Mouse (Mus musculus) gastrocnemius, adult 8-10 months (tissue): ENCODE results near the gene Cadm1. TPM values are rescaled to one million over a fixed set of nuclear protein-coding genes. Genes with fewer than 3 reads are reported as not detected.

Experiments
- DNase-seq, 2 experiments: peaks; one replicate each; pipeline ENCODE4 v3.0.0; 2022; ENCODE audit warnings: low spot score in 2 of 2
- total RNA-seq, 4 experiments: library from RNA; stranded (reverse); gene quantifications; 2 replicates each; pipeline ENCODE4 v1.2.4; 2022

Gene Cadm1
- total RNA-seq, 4 experiments from 2014 or later = 3.8 to 8.5 (median 6.1) TPM

- no peak for DNase-seq
Measured at GRCm38 (mm10) chr9:47786642-47787041, 256.7 kb downstream of the Cadm1 start.

GRCm38 (mm10) chr9:47798478-47798877 is 268.5 kb downstream of the Cadm1 start:
- DNase-seq = no peak

GRCm38 (mm10) chr9:47801242-47801641 is 271.3 kb downstream of the Cadm1 start:
- no peak for DNase-seq

GRCm38 (mm10) chr9:47802527-47802926 is 272.6 kb downstream of the Cadm1 start:
- no peak for DNase-seq

- no peak for DNase-seq
Measured at GRCm38 (mm10) chr9:47803531-47804105, 273.6 kb downstream of the Cadm1 start.

GRCm38 (mm10) chr9:47805658-47806057 is 275.7 kb downstream of the Cadm1 start:
- no peak for DNase-seq

GRCm38 (mm10) chr9:47825668-47826067 is 295.7 kb downstream of the Cadm1 start:
- DNase-seq = no peak

- DNase-seq = no peak
Measured at GRCm38 (mm10) chr9:47828762-47829161, 298.8 kb downstream of the Cadm1 start.

GRCm38 (mm10) chr9:47829204-47829603 is 299.2 kb downstream of the Cadm1 start:
- DNase-seq = no peak

GRCm38 (mm10) chr9:47829846-47830245 is 299.9 kb downstream of the Cadm1 start:
- DNase-seq = no peak

- DNase-seq = no peak
Measured at GRCm38 (mm10) chr9:47831412-47831811, 301.4 kb downstream of the Cadm1 start.

- DNase-seq = no peak
Measured at GRCm38 (mm10) chr9:47838170-47838569, 308.2 kb downstream of the Cadm1 start.

- no peak for DNase-seq
Measured at GRCm38 (mm10) chr9:47838890-47839691, 309.1 kb downstream of the Cadm1 start.

GRCm38 (mm10) chr9:47839692-47840025 is 309.7 kb downstream of the Cadm1 start:
- DNase-seq = no peak

GRCm38 (mm10) chr9:47843328-47843727 is 313.4 kb downstream of the Cadm1 start:
- DNase-seq = no peak

GRCm38 (mm10) chr9:47846275-47846674 is 316.3 kb downstream of the Cadm1 start:
- DNase-seq = no peak

GRCm38 (mm10) chr9:47846926-47847325 is 317.0 kb downstream of the Cadm1 start:
- DNase-seq = no peak

GRCm38 (mm10) chr9:47847797-47848196 is 317.8 kb downstream of the Cadm1 start:
- no peak for DNase-seq

GRCm38 (mm10) chr9:47848745-47849144 is 318.8 kb downstream of the Cadm1 start:
- no peak for DNase-seq

- no peak for DNase-seq
Measured at GRCm38 (mm10) chr9:47856311-47856710, 326.3 kb downstream of the Cadm1 start.

- no peak for DNase-seq
Measured at GRCm38 (mm10) chr9:47857235-47857634, 327.3 kb downstream of the Cadm1 start.

- DNase-seq = no peak
Measured at GRCm38 (mm10) chr9:47858134-47858533, 328.2 kb downstream of the Cadm1 start.

GRCm38 (mm10) chr9:47858778-47859395 is 328.9 kb downstream of the Cadm1 start:
- no peak for DNase-seq
